Mouse (Mus musculus) liver, embryonic 16.5 days (tissue): ENCODE results near the gene St7. TPM values are rescaled to one million over a fixed set of nuclear protein-coding genes. Genes with fewer than 3 reads are reported as not detected.
A peak's percentile ranks its signal among the peaks of the same experiment; 100 is the strongest.

Experiments
- ATAC-seq: fragments of 200-750 bp; cut with Nextera tagmentation; 2 replicates; pipeline ENCODE4 v1.8.0; 2017; ENCODE audit warnings: low read depth, mild to moderate bottlenecking, moderate number of reproducible peaks, moderate library complexity
- H3K27ac ChIP-seq: fragments of 300-500 bp; sonication (generic); 2 replicates; pipeline ENCODE4 v1.5.1; 2014; ENCODE audit warnings: mild to moderate bottlenecking, low read length
- H3K27me3 ChIP-seq: fragments of 300-500 bp; sonication (generic); 2 replicates; pipeline ENCODE4 v1.6.1; 2014; ENCODE audit warnings: low read depth, low read length, mixed read lengths; ENCODE audit not compliant: control insufficient read depth, insufficient read depth
- H3K36me3 ChIP-seq: fragments of 300-500 bp; sonication (generic); 2 replicates; pipeline ENCODE4 v1.6.1; 2014; ENCODE audit warnings: mild to moderate bottlenecking; ENCODE audit not compliant: control insufficient read depth, insufficient read depth
- H3K4me1 ChIP-seq: fragments of 300-500 bp; sonication (generic); 2 replicates; pipeline ENCODE4 v1.6.1; 2014; ENCODE audit warnings: low read depth, low read length, mixed read lengths; ENCODE audit not compliant: control insufficient read depth
- H3K4me2 ChIP-seq: fragments of 300-500 bp; sonication (generic); 2 replicates; pipeline ENCODE4 v1.6.1; 2014; ENCODE audit warnings: low read depth, low read length, mixed read lengths
- H3K4me3 ChIP-seq: fragments of 300-500 bp; sonication (generic); 2 replicates; pipeline ENCODE4 v1.5.1; 2014; ENCODE audit warnings: low read depth, mild to moderate bottlenecking, low read length
- H3K9ac ChIP-seq: fragments of 300-500 bp; sonication (generic); 2 replicates; pipeline ENCODE4 v1.6.1; 2014; ENCODE audit warnings: low read depth, low read length
- H3K9me3 ChIP-seq: fragments of 300-500 bp; sonication (generic); replicated peaks from 2 replicates; pipeline ENCODE4 v1.6.1; 2016; ENCODE audit warnings: low read length; ENCODE audit not compliant: control insufficient read depth
- WGBS: fragments of 180-500 bp; shearing (Covaris S2); extraction: QIAGEN DNeasy Blood & Tissue Kit; methylation state at CpG from one replicate; pipeline ENCODE4 v1.1.7; 2014; ENCODE audit not compliant: insufficient replicate concordance; 5-methylcytosine and 5-hydroxymethylcytosine counted together
- polyA plus RNA-seq: library from polyadenylated mRNA; unstranded; fragments of >200 nt; fragmentation: Nextera tagmentation; extraction: Ambion mirVana; gene quantifications from 2 replicates; pipeline ENCODE4 v1.2.1, GENCODE M21; 2015

Gene St7
- polyA plus RNA-seq, 1 experiment from 2014 or later: 9.3 TPM

- Histone ChIP-seq H3K4me3 (no peak overlapping the region), H3K9me3 (no peaks in the 10 kb centered on the region), H3K36me3 (no peaks in the 10 kb centered on the region), H3K27ac (no peak overlapping the region), H3K4me1 (no peaks in the 10 kb centered on the region), H3K27me3 (no peaks in the 10 kb centered on the region), H3K4me2 (no peak overlapping the region), H3K9ac (no peak overlapping the region)
- ATAC-seq: 0 out of 2 replicates have a peak, but pooled peaks have one; percentile 53
- 71% methylated on average over 1 of the region's 1 CpGs for WGBS
Observed at GRCm38 (mm10) chr6:17829981-17830380, 137.2 kb downstream of the St7 start.

GRCm38 (mm10) chr6:17834493-17834892 is 141.8 kb downstream of the St7 start:
- no peaks in the 10 kb centered on the region for H3K36me3 ChIP-seq
- H3K4me3 ChIP-seq: no peak overlapping the region
- no peak overlapping the region for H3K27ac ChIP-seq
- 24% methylated on average over 7 of the region's 7 CpGs for WGBS
- no peak overlapping the region for H3K4me2 ChIP-seq
- no peaks in the 10 kb centered on the region for H3K4me1 ChIP-seq
- no peaks in the 10 kb centered on the region for H3K27me3 ChIP-seq
- no peak overlapping the region for H3K9ac ChIP-seq
- no peak for ATAC-seq
- no peaks in the 10 kb centered on the region for H3K9me3 ChIP-seq

GRCm38 (mm10) chr6:17835693-17836092 is 143.0 kb downstream of the St7 start:
- H3K4me1 ChIP-seq: no peaks in the 10 kb centered on the region
- H3K4me2 ChIP-seq: no peak overlapping the region
- 78% methylated on average over 6 of the region's 6 CpGs for WGBS
- H3K4me3 ChIP-seq: no peak overlapping the region
- H3K36me3 ChIP-seq: no peaks in the 10 kb centered on the region
- no peak overlapping the region for H3K9ac ChIP-seq
- no peak for ATAC-seq
- no peaks in the 10 kb centered on the region for H3K27me3 ChIP-seq
- H3K9me3 ChIP-seq: no peaks in the 10 kb centered on the region
- H3K27ac ChIP-seq: no peak overlapping the region

- no peak overlapping the region for H3K4me3 ChIP-seq
- no peak overlapping the region for H3K4me2 ChIP-seq
- H3K9me3 ChIP-seq: no peaks in the 10 kb centered on the region
- no peaks in the 10 kb centered on the region for H3K36me3 ChIP-seq
- no peak overlapping the region for H3K9ac ChIP-seq
- ATAC-seq: no peak
- no peaks in the 10 kb centered on the region for H3K4me1 ChIP-seq
- H3K27me3 ChIP-seq: no peaks in the 10 kb centered on the region
- 56% methylated on average over 1 of the region's 1 CpGs for WGBS
- H3K27ac ChIP-seq: no peak overlapping the region
Observed at GRCm38 (mm10) chr6:17837676-17838075, 144.9 kb downstream of the St7 start.

GRCm38 (mm10) chr6:17840431-17840830 is 147.7 kb downstream of the St7 start:
- ATAC-seq: no peak
- H3K4me1 ChIP-seq: no peaks in the 10 kb centered on the region
- H3K4me2 ChIP-seq: no peak overlapping the region
- no peak overlapping the region for H3K9ac ChIP-seq
- no peak overlapping the region for H3K27ac ChIP-seq
- H3K9me3 ChIP-seq: no peaks in the 10 kb centered on the region
- H3K36me3 ChIP-seq: no peaks in the 10 kb centered on the region
- WGBS: 83% methylated on average over 29 of the region's 29 CpGs
- no peak overlapping the region for H3K4me3 ChIP-seq
- H3K27me3 ChIP-seq: no peaks in the 10 kb centered on the region

GRCm38 (mm10) chr6:17842759-17843158 is 150.0 kb downstream of the St7 start:
- no peak overlapping the region for H3K9ac ChIP-seq
- 27% methylated on average over 3 of the region's 3 CpGs for WGBS

GRCm38 (mm10) chr6:17851316-17851715 is 158.6 kb downstream of the St7 start:
- Histone ChIP-seq H3K27ac (no peak overlapping the region), H3K4me2 (no peak overlapping the region), H3K27me3 (no peaks in the 10 kb centered on the region), H3K4me3 (no peak overlapping the region), H3K36me3 (no peaks in the 10 kb centered on the region; the same call in 1 of the 2 replicates), H3K9me3 (no peaks in the 10 kb centered on the region), H3K4me1 (no peaks in the 10 kb centered on the region), H3K9ac (no peak overlapping the region)
- WGBS: 65% methylated on average over 2 of the region's 2 CpGs
- no peak for ATAC-seq

More at GRCm38 (mm10) chr6:17842759-17843158, 150.0 kb downstream of the St7 start:
- Histone ChIP-seq H3K4me1 (no peaks in the 10 kb centered on the region), H3K27me3 (no peaks in the 10 kb centered on the region), H3K9me3 (no peaks in the 10 kb centered on the region), H3K4me2 (no peak overlapping the region), H3K4me3 (no peak overlapping the region), H3K27ac (no peak overlapping the region), H3K36me3 (no peaks in the 10 kb centered on the region)
- no peak for ATAC-seq

GRCm38 (mm10) chr6:17853587-17854274 is 161.0 kb downstream of the St7 start:
- Histone ChIP-seq H3K9me3 (no peaks in the 10 kb centered on the region), H3K27me3 (no peaks in the 10 kb centered on the region), H3K4me3 (no peak overlapping the region), H3K27ac (no peak overlapping the region), H3K4me2 (no peak overlapping the region), H3K4me1 (no peaks in the 10 kb centered on the region), H3K36me3 (no peaks in the 10 kb centered on the region; the same call in 1 of the 2 replicates), H3K9ac (no peak overlapping the region)
- 70% methylated on average over 5 of the region's 5 CpGs for WGBS
- ATAC-seq: no peak

- Histone ChIP-seq H3K4me3 (no peak overlapping the region), H3K4me1 (no peaks in the 10 kb centered on the region), H3K9me3 (no peaks in the 10 kb centered on the region), H3K27me3 (no peaks in the 10 kb centered on the region), H3K27ac (no peak overlapping the region), H3K9ac (no peak overlapping the region), H3K36me3 (no peaks in the 10 kb centered on the region; the same call in 1 of the 2 replicates), H3K4me2 (no peak overlapping the region)
- WGBS: 78% methylated on average over 2 of the region's 2 CpGs
- ATAC-seq: no peak; the same call in 1 of the 2 replicates
Observed at GRCm38 (mm10) chr6:17855616-17856015, 162.9 kb downstream of the St7 start.
